Mouse (Mus musculus) heart, embryonic 15.5 days (tissue): Measurements from ENCODE around the gene Tpm1. TPM values are rescaled to one million over a fixed set of nuclear protein-coding genes. Genes with fewer than 3 reads are reported as not detected.

Experiments used
- ATAC-seq: fragments of 200-750 bp; cut with Nextera tagmentation; replicated peaks from 2 replicates; pipeline ENCODE4 v1.8.0; 2017; ENCODE audit warnings: low read depth, moderate TSS enrichment; ENCODE audit not compliant: insufficient number of reproducible peaks, insufficient read depth, low FRiP score
- H3K27ac ChIP-seq: fragments of 300-500 bp; sonication (generic); 2 replicates; pipeline ENCODE4 v1.5.1; 2015; ENCODE audit warnings: mild to moderate bottlenecking, inconsistent platforms
- H3K27me3 ChIP-seq: fragments of 300-500 bp; sonication (generic); 2 replicates; pipeline ENCODE4 v1.6.1; 2015; ENCODE audit warnings: inconsistent platforms
- H3K36me3 ChIP-seq: fragments of 300-500 bp; sonication (generic); 2 replicates; pipeline ENCODE4 v1.6.1; 2015; ENCODE audit warnings: mild to moderate bottlenecking, inconsistent platforms
- H3K4me1 ChIP-seq: fragments of 300-500 bp; sonication (generic); replicated peaks from 2 replicates; pipeline ENCODE4 v1.6.1; 2015; ENCODE audit warnings: inconsistent platforms
- H3K4me2 ChIP-seq: fragments of 300-500 bp; sonication (generic); 2 replicates; pipeline ENCODE4 v1.6.1; 2015; ENCODE audit warnings: inconsistent platforms, mild to moderate bottlenecking, moderate library complexity
- H3K4me3 ChIP-seq: fragments of 300-500 bp; sonication (generic); 2 replicates; pipeline ENCODE4 v1.5.1; 2015; ENCODE audit warnings: mild to moderate bottlenecking, inconsistent platforms
- H3K9ac ChIP-seq: fragments of 300-500 bp; sonication (generic); 2 replicates; pipeline ENCODE4 v1.6.1; 2015; ENCODE audit warnings: mild to moderate bottlenecking, inconsistent platforms
- H3K9me3 ChIP-seq: fragments of 300-500 bp; sonication (generic); replicated peaks from 2 replicates; pipeline ENCODE4 v1.6.1; 2016; ENCODE audit warnings: inconsistent platforms
- WGBS: fragments of 180-500 bp; shearing (Covaris S2); methylation state at CpG from one replicate; pipeline ENCODE4 v1.1.7; 2015; ENCODE audit warnings: mixed read lengths; 5-methylcytosine and 5-hydroxymethylcytosine counted together
- polyA plus RNA-seq: library from polyadenylated mRNA; unstranded; fragments of >200 nt; fragmentation: Nextera tagmentation; extraction: Ambion mirVana; gene quantifications from 2 replicates; pipeline ENCODE4 v1.2.1, GENCODE M21; 2015

Tpm1 gene
- polyA plus RNA-seq, 1 experiment from 2014 or later: 5,392 TPM

- H3K9me3 ChIP-seq: no peaks in the 10 kb centered on the region
- peaks cover 5% of the 10 kb centered on the region for H3K4me1 ChIP-seq
- WGBS: 61% methylated on average over 4 of the region's 4 CpGs
- H3K27ac ChIP-seq: peak overlapping the region; percentile 51
- no peak overlapping the region for H3K9ac ChIP-seq
- H3K36me3 ChIP-seq: no peaks in the 10 kb centered on the region
- no peak for ATAC-seq
- H3K4me3 ChIP-seq: no peak overlapping the region
- no peak overlapping the region for H3K4me2 ChIP-seq
- no peaks in the 10 kb centered on the region for H3K27me3 ChIP-seq
Measured at GRCm38 (mm10) chr9:67001506-67001905, 47.7 kb downstream of the Tpm1 start.

DNA sequence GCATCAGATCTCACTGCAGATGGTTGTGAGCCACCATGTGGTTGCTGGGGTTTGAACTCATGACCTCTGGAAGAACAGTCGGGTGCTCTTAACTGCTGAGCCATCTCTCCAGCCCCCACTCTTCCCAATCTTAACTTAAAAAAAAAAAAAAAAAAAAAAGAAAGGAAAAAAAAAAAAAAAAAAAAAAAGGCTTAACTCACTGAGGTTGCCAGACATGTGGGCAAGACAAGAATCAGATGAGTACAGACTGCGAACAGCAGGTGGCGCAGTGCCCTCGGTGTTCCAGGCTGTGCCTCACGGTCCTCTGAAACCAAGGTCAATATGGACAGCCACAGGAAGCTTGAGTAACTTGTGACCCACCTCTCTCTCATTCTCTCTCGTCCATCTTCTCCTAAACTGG lies 48.2 kb downstream of the Tpm1 start:
- Histone ChIP-seq H3K4me2 (no peak overlapping the region), H3K27me3 (no peaks in the 10 kb centered on the region), H3K36me3 (no peaks in the 10 kb centered on the region), H3K4me1 (peaks cover 5% of the 10 kb centered on the region), H3K4me3 (no peak overlapping the region), H3K9ac (no peak overlapping the region), H3K9me3 (no peaks in the 10 kb centered on the region), H3K27ac (peak overlapping the region; percentile 51)
- peak; percentile 76 for ATAC-seq
- under 1% methylated on average over 6 of the region's 6 CpGs for WGBS

- Histone ChIP-seq H3K4me2 (no peak overlapping the region), H3K4me3 (no peak overlapping the region), H3K9ac (no peak overlapping the region), H3K36me3 (no peaks in the 10 kb centered on the region), H3K27me3 (no peaks in the 10 kb centered on the region), H3K27ac (no peak overlapping the region), H3K4me1 (peaks cover 5% of the 10 kb centered on the region), H3K9me3 (no peaks in the 10 kb centered on the region)
- no peak for ATAC-seq
- 90% methylated on average over 8 of the region's 8 CpGs for WGBS
Measured at GRCm38 (mm10) chr9:66999698-67000097, 49.5 kb downstream of the Tpm1 start.

DNA sequence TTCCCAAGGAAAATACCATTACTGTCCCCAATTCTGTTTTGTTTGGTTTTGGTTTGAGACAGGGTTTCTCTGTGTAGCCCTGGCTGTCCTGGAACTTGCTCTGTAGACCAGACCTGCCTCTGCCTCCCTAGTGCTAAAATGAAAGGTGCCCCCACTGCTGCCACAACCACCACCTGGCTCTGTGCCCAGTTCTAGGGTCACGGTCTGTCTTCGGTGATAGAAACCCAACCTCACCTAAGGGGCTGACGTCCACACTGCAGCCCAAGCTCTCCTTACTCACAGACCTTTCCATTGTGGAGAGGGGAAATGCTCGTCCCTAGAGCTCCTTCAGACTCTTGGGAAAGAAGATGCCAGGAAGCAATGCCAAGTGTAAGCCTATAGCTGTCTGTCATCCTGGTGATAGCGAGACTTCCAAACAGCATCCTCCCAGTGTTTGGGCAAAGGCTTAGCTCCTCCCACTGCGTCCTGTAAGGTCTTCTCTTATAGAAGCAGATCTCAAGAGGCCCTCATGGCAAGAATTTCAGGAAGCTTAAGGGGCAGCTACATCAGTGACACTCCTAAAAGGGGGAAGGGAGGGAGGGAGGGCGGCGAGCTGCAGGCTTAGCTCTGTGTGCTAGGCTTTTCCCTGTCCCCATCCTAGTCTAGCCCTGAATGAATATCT lies 57.3 kb downstream of the Tpm1 start:
- Histone ChIP-seq H3K4me2 (peak overlapping the region; percentile 14), H3K4me3 (no peak overlapping the region), H3K36me3 (no peaks in the 10 kb centered on the region), H3K4me1 (peaks cover 34% of the 10 kb centered on the region), H3K27me3 (no peaks in the 10 kb centered on the region), H3K9me3 (no peaks in the 10 kb centered on the region), H3K9ac (no peak overlapping the region), H3K27ac (no peak overlapping the region)
- 0 out of 2 replicates have a peak, but pooled peaks have one; percentile 12 for ATAC-seq
- 31% methylated on average over 8 of the region's 8 CpGs for WGBS

DNA sequence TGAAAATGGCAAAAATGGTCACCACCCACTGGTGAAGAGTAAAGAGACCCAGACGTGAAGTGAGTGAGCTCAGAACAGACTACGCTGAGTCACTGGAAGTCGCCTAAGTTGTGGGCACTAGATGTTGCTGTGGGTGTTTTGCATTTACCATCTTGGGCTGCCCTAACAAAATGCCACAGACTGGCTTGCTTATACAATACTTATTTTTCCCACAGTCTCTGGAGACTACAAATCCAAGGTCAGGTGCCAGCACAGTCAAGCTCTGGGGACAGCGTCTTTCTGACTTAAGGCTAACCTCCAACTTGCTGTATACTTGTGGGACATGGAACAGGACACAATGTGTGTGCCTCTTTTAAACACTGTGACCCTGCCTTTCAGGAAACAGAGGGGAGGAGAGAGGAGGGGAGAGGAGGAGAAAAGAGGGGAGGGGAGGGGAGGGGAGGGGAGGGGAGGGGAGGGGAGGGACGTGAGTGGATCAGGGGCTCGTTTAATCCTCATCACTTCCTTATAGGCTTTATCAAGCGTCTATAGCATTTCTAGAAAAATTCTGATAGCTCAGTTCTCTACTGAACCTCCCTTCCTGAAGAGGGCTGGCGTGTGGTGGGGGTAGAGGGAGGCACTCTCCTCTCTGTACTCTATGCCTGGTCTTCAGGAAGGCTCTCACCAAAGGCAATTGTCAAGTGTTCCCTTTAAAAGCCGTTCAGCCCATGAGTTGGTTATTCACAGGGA lies 58.0 kb downstream of the Tpm1 start:
- 53% methylated on average over 9 of the region's 9 CpGs for WGBS

DNA sequence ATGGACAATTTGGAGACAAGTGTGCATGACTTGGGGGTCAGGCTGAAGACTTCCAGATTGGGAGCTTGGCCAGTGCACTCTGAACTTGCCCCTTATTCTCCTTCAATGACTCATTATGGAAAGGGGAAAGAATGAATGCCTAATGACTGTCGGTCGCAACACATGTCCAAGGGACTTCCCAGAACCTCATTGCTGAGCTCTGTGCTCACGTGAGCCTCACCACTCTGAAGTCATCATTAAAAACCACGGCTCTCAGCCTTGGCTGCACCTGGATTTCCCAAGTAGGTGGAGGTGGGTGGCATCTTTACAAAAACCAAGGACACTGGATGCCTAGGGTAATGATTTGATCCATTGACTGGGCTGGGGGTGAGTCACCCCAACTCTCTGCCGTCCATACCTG lies 59.2 kb downstream of the Tpm1 start:
- no peak overlapping the region for H3K27ac ChIP-seq
- H3K9ac ChIP-seq: no peak overlapping the region
- no peaks in the 10 kb centered on the region for H3K27me3 ChIP-seq
- H3K4me2 ChIP-seq: no peak overlapping the region
- H3K9me3 ChIP-seq: no peaks in the 10 kb centered on the region
- WGBS: 89% methylated on average over 5 of the region's 5 CpGs
- no peaks in the 10 kb centered on the region for H3K36me3 ChIP-seq
- H3K4me1 ChIP-seq: peaks cover 34% of the 10 kb centered on the region
- no peak for ATAC-seq
- no peak overlapping the region for H3K4me3 ChIP-seq

More for the DNA sequence above, 58.0 kb downstream of the Tpm1 start:
- Histone ChIP-seq H3K9ac (no peak overlapping the region), H3K27me3 (no peaks in the 10 kb centered on the region), H3K9me3 (no peaks in the 10 kb centered on the region), H3K27ac (no peak overlapping the region), H3K4me2 (no peak overlapping the region), H3K36me3 (no peaks in the 10 kb centered on the region), H3K4me1 (peaks cover 34% of the 10 kb centered on the region), H3K4me3 (no peak overlapping the region)
- no peak for ATAC-seq

- no peak overlapping the region for H3K9ac ChIP-seq
- peak overlapping the region; percentile 46; the same call in 1 of the 2 replicates for H3K27ac ChIP-seq
- peaks cover 34% of the 10 kb centered on the region for H3K4me1 ChIP-seq
- H3K9me3 ChIP-seq: no peaks in the 10 kb centered on the region
- ATAC-seq: no peak
- no peaks in the 10 kb centered on the region for H3K36me3 ChIP-seq
- WGBS: 57% methylated on average over 6 of the region's 6 CpGs
- no peaks in the 10 kb centered on the region for H3K27me3 ChIP-seq
- no peak overlapping the region for H3K4me2 ChIP-seq
- no peak overlapping the region for H3K4me3 ChIP-seq
Measured at GRCm38 (mm10) chr9:66989581-66989980, 59.6 kb downstream of the Tpm1 start.

DNA sequence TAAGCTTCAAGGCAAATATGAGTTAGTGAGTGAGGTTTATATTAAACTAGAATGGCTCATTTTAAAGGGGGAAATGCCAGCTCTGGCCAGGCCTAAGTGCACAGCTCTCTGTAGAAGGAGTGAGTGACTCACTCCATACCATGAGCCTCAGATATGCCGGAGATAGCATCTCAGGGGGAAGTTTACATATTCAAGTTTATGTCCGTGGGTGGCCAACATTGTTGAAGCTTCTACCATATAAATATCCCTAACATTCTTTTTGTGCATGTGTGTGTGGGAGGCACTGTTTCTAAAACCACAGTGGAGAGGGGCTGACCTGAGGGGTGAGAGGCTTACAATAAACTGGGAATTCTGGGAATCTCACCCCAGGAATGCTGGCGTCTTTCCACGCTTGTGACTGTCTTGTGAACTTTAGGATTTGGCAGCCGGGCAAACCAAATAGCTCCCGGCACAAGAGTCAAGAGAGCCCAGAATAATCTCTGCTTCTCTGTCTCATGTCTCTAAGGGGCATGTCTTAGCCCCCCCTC lies 60.3 kb downstream of the Tpm1 start:
- H3K27me3 ChIP-seq: no peaks in the 10 kb centered on the region
- H3K4me2 ChIP-seq: no peak overlapping the region
- no peaks in the 10 kb centered on the region for H3K36me3 ChIP-seq
- 15% methylated on average over 6 of the region's 6 CpGs for WGBS
- H3K4me3 ChIP-seq: no peak overlapping the region
- H3K9ac ChIP-seq: no peak overlapping the region
- ATAC-seq: peak; percentile 59; the same call in 1 of the 2 replicates
- H3K9me3 ChIP-seq: no peaks in the 10 kb centered on the region
- peak overlapping the region; percentile 46 for H3K27ac ChIP-seq
- peaks cover 32% of the 10 kb centered on the region for H3K4me1 ChIP-seq

DNA sequence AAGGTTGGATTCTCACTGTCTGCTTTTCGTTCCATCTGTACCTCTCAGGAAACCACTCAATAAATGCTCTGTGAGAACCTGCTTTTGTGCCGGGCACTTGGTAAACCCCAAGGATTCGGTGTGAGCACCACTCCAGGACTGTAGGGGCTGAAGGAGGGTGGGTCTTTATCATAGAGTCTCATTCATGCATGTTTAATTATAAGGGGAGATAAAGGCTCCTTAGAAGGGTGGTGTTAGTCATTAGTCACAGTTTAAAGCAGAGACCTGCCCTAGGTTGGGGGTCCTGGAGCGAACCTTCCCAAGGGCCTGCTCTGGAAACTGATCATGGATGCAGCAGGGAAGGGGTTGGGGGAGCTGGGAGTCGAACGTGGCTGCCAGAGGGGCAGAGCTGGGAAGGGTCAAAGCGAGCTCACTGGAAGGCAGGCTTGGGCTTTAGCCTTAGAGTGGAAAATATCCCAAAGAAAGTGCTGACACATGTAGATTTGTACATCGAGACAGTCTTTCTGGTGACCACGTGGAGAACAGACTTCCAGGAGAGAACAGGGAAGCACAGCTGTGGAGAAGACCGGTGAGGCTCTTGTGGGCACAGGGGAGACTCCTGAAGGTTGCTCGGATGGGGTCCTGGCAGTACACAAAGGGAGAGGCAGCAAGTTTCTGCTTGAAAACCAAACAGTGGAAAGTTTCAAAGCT lies 60.9 kb downstream of the Tpm1 start:
- peaks cover 32% of the 10 kb centered on the region for H3K4me1 ChIP-seq
- H3K36me3 ChIP-seq: no peaks in the 10 kb centered on the region
- H3K9me3 ChIP-seq: no peaks in the 10 kb centered on the region
- H3K4me2 ChIP-seq: no peak overlapping the region
- no peaks in the 10 kb centered on the region for H3K27me3 ChIP-seq
- no peak overlapping the region for H3K4me3 ChIP-seq
- ATAC-seq: no peak; the same call in 1 of the 2 replicates
- H3K27ac ChIP-seq: peak overlapping the region; percentile 46
- WGBS: 54% methylated on average over 11 of the region's 11 CpGs
- no peak overlapping the region for H3K9ac ChIP-seq

- 67% methylated on average over 7 of the region's 7 CpGs for WGBS
- no peak overlapping the region for H3K9ac ChIP-seq
- no peak overlapping the region for H3K4me2 ChIP-seq
- H3K9me3 ChIP-seq: no peaks in the 10 kb centered on the region
- no peak overlapping the region for H3K27ac ChIP-seq
- no peaks in the 10 kb centered on the region for H3K36me3 ChIP-seq
- peaks cover 20% of the 10 kb centered on the region for H3K4me1 ChIP-seq
- no peak for ATAC-seq
- no peaks in the 10 kb centered on the region for H3K27me3 ChIP-seq
- no peak overlapping the region for H3K4me3 ChIP-seq
Measured at GRCm38 (mm10) chr9:66985377-66985776, 63.8 kb downstream of the Tpm1 start.

- no peak overlapping the region for H3K9ac ChIP-seq
- H3K27me3 ChIP-seq: no peaks in the 10 kb centered on the region
- no peaks in the 10 kb centered on the region for H3K4me1 ChIP-seq
- no peak for ATAC-seq
- no peaks in the 10 kb centered on the region for H3K36me3 ChIP-seq
- no peaks in the 10 kb centered on the region for H3K9me3 ChIP-seq
- H3K4me3 ChIP-seq: no peak overlapping the region
- H3K27ac ChIP-seq: no peak overlapping the region
- WGBS: 79% methylated on average over 7 of the region's 7 CpGs
- no peak overlapping the region for H3K4me2 ChIP-seq
Measured at GRCm38 (mm10) chr9:66982085-66982484, 67.1 kb downstream of the Tpm1 start.
